Mouse (Mus musculus): ENCODE data around the gene Olfr1185-ps1.
"Not testable (repeated sequence)": the region's sequence is repeated elsewhere in the genome, so short reads cannot be mapped to it uniquely, and the experiment has no call there.

Gene Olfr1185-ps1

DNA sequence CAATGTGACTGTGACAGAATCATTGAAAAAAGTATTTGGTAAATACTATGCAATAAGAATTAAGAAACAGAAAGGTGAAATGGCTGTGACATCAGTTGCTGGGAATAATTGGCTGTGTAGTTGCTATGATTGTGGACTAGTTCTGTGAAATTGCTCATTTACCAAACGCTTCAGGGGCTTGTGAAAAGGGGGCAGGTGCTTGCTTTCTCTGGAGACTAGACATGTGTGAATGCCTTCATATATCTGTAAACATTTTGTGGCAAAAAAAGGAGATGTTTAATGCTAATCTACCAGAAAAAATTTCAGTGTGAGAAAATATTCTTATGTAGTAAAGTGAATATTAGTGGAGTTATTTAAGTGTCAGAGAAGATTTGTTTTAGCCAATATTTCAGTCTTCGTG, at the start of gene Olfr1185-ps1:
Olfr1185-ps1 (plus strand) TSS at position 301 of the 400 bp plus-strand sequence.
- DNase-seq (ENCODE audit: low spot score in 2 of 2) = no peak

DNA sequence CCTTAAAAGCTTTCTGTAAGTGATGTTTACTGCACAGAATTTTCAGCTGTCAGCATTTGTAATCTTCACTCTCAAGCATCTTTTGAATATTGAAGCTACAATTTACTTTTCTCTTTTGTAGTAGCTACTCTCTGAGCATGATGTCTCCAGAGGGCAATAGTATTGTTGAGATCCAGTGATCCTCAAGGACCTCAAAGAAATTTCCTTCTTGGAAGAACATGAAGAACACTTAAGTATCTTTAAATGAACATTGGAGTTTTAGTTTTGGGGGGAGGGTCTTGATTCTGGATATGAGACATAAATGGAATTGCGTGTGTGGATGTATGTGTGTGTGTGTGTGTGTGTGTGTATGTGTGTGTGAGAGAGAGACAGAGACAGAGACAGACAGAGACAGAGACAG, 44.1 kb upstream of the Olfr1185-ps1 start, which contains the start of gene Gm13757:
Gm13757 (minus strand) TSS at position 101 of the 400 bp plus-strand sequence.
- no peak for DNase-seq (ENCODE audit: low spot score in 2 of 2)

- not testable (repeated sequence) for DNase-seq (ENCODE audit: low spot score in 2 of 2)
Measured at GRCm38 (mm10) chr2:88454567-88454966, 38.6 kb upstream of the Olfr1185-ps1 start, which contains the start of gene Olfr1183. Gene Olfr1183 (plus strand): TSS chr2:88454867.

GRCm38 (mm10) chr2:88483298-88483697, 9.8 kb upstream of the Olfr1185-ps1 start, which contains the start of gene Olfr1184:
Gene Olfr1184 (plus strand): TSS chr2:88483598.
- DNase-seq (ENCODE audit: low spot score in 2 of 2) = no peak

DNA sequence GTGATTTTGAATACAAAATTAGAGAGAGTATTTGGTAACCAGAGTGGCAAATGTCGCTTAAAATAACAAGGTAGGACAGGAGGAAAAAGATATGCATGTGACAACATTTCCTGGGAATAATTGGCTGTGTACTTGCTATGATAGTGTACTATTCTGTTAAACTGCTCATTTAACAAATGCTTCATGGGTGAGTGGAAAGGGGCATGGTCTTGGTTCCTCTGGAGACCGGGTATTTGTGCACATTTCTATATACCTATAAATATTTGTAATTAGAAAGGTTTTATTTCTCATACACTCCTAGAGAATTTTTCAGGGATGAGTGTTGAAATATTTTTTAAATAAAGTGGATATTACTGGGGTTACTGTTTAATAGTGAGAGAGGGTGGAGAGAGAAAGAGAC, 25.1 kb downstream of the Olfr1185-ps1 start, which contains the start of gene Olfr1186:
Olfr1186 (plus strand) TSS at position 301 of the 400 bp plus-strand sequence.
- DNase-seq (ENCODE audit: low spot score in 2 of 2) = no peak

DNA sequence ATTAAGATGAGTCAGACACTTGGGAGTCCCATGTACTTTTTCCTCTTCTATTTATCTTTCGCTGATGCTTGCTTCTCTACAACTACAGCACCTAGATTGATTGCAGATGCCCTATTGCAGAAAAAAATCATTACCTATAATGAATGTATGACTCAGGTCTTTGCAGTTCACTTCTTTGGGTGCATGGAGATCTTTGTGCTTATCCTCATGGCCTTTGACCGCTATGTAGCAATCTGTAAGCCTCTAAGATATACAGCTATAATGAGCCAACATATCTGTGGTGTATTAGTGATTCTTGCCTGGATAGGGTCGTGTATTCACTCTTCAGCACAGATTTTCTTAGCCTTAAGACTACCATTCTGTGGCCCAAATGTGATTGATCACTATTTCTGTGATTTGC, 32.6 kb downstream of the Olfr1185-ps1 start:
- DNase-seq (ENCODE audit: low spot score in 2 of 2) = no peak

Measured in frontal cortex, postnatal 25 days (tissue).